Mouse (Mus musculus) CH12.LX (cell line): ENCODE results near the gene Rnf185. TPM values are rescaled to one million over a fixed set of nuclear protein-coding genes. Genes with fewer than 3 reads are reported as not detected.

Experiments
- DNase-seq: peaks from one replicate; pipeline ENCODE4 v3.0.0-alpha.2; 2013; ENCODE audit errors: extremely low read depth
- H3K27ac ChIP-seq: 2 replicates; pipeline ENCODE4 v1.5.1; 2012; ENCODE audit warnings: low read depth, mild to moderate bottlenecking, control low read depth, moderate library complexity; ENCODE audit not compliant: insufficient read depth
- H3K27me3 ChIP-seq: replicated peaks from 2 replicates; pipeline ENCODE3; 2012; ENCODE audit warnings: inconsistent platforms
- H3K36me3 ChIP-seq, 2 experiments: replicated peaks in 1 of 2; 2 replicates each; pipeline versions ENCODE3 to v1.6.1; 2012; ENCODE audit warnings: inconsistent platforms in 1 of 2, low read length in 1 of 2, mild to moderate bottlenecking in 1 of 2, mixed read lengths in 1 of 2, moderate library complexity in 1 of 2; ENCODE audit not compliant: control insufficient read depth in 1 of 2, insufficient read depth in 1 of 2
- H3K4me1 ChIP-seq, 2 experiments: 2 replicates each; pipeline ENCODE4 v1.6.1; 2012; ENCODE audit warnings: inconsistent platforms in 1 of 2, moderate library complexity in 1 of 2; ENCODE audit not compliant: insufficient read depth in 2 of 2, control insufficient read depth in 1 of 2
- H3K4me2 ChIP-seq: 2 replicates; pipeline ENCODE4 v1.6.1; 2012; ENCODE audit warnings: low read depth, mild to moderate bottlenecking, control low read depth; ENCODE audit not compliant: poor library complexity, insufficient read depth, severe bottlenecking
- H3K4me3 ChIP-seq, 3 experiments: fragments of 150-350 bp in 1 of 3; sonication (generic) in 1 of 3; replicated peaks in 1 of 3; 2 replicates each; pipeline versions ENCODE3 to v1.5.1; 2011 to 2012; ENCODE audit warnings: low read depth in 2 of 3, low read length in 2 of 3, mild to moderate bottlenecking in 2 of 3, moderate library complexity in 2 of 3, control low read depth in 1 of 3, improper control_type of control experiment in 1 of 3, inconsistent platforms in 1 of 3, mixed read lengths in 1 of 3; ENCODE audit not compliant: poor library complexity in 1 of 3
- H3K79me2 ChIP-seq: replicated peaks from 2 replicates; pipeline ENCODE4 v1.6.1; 2012; ENCODE audit warnings: mild to moderate bottlenecking, moderate library complexity; ENCODE audit not compliant: control insufficient read depth, poor library complexity, insufficient read depth, severe bottlenecking; ENCODE audit errors: extremely low read depth
- H3K9ac ChIP-seq: 2 replicates; pipeline ENCODE4 v1.6.1; 2012; ENCODE audit warnings: low read depth, mild to moderate bottlenecking, control low read depth, moderate library complexity; ENCODE audit not compliant: insufficient read depth
- H3K9me3 ChIP-seq: replicated peaks from 2 replicates; pipeline ENCODE3; 2012; ENCODE audit warnings: low read length, inconsistent platforms, mixed read lengths
- BHLHE40 ChIP-seq: IDR thresholded peaks from 2 replicates; pipeline ENCODE4 v1.6.1; 2011; ENCODE audit warnings: mild to moderate bottlenecking, low read depth, low read length, improper control_type of control experiment
- CHD1 ChIP-seq: IDR thresholded peaks from 2 replicates; pipeline ENCODE4 v1.6.1; 2012; ENCODE audit warnings: low read depth, low read length, improper control_type of control experiment, inconsistent platforms
- CTCF ChIP-seq, 2 experiments: IDR thresholded peaks in 1 of 2; conservative IDR thresholded peaks in 1 of 2; 2 replicates each; pipeline ENCODE4 v1.5.1; 2011 to 2012; ENCODE audit warnings: low read depth in 2 of 2, low read length in 2 of 2, improper control_type of control experiment in 1 of 2, inconsistent platforms in 1 of 2, mild to moderate bottlenecking in 1 of 2, moderate library complexity in 1 of 2
- EP300 ChIP-seq: IDR thresholded peaks from 2 replicates; pipeline ENCODE4 v1.6.1; 2011; ENCODE audit warnings: low read length, improper control_type of control experiment
- ETS1 ChIP-seq: conservative IDR thresholded peaks from 2 replicates; pipeline ENCODE4 v1.6.1; 2012; ENCODE audit warnings: low read depth, mild to moderate bottlenecking, inconsistent platforms, low read length, improper control_type of control experiment, moderate library complexity
- GABPA ChIP-seq: IDR thresholded peaks from 2 replicates; pipeline ENCODE4 v1.6.1; 2012; ENCODE audit warnings: low read depth, low read length, improper control_type of control experiment, inconsistent platforms; ENCODE audit not compliant: insufficient replicate concordance
- HCFC1 ChIP-seq: IDR thresholded peaks from 2 replicates; pipeline ENCODE4 v1.6.1; 2012; ENCODE audit warnings: low read depth, mild to moderate bottlenecking, inconsistent platforms, low read length, improper control_type of control experiment
- JUN ChIP-seq: IDR thresholded peaks from 2 replicates; pipeline ENCODE4 v1.6.1; 2011; ENCODE audit warnings: low read depth, mild to moderate bottlenecking, low read length, improper control_type of control experiment, moderate library complexity; ENCODE audit not compliant: insufficient read depth
- JUND ChIP-seq: conservative IDR thresholded peaks from 2 replicates; pipeline ENCODE4 v1.6.1; 2011; ENCODE audit warnings: low read depth, low read length, improper control_type of control experiment
- MAZ ChIP-seq: IDR thresholded peaks from 2 replicates; pipeline ENCODE4 v1.6.1; 2012; ENCODE audit warnings: low read depth, mild to moderate bottlenecking, inconsistent platforms, low read length, improper control_type of control experiment, moderate library complexity
- MXI1 ChIP-seq: IDR thresholded peaks from 2 replicates; pipeline ENCODE4 v1.6.1; 2011; ENCODE audit warnings: mild to moderate bottlenecking, low read depth, low read length, improper control_type of control experiment
- MYC ChIP-seq: IDR thresholded peaks from 2 replicates; pipeline ENCODE4 v1.6.1; 2011; ENCODE audit warnings: low read depth, mild to moderate bottlenecking, improper control_type of control experiment, low read length
- NRF1 ChIP-seq: IDR thresholded peaks from 2 replicates; pipeline ENCODE4 v1.6.1; 2014; ENCODE audit warnings: low read depth, mild to moderate bottlenecking, inconsistent platforms, low read length, improper control_type of control experiment, moderate library complexity
- POLR2A ChIP-seq: IDR thresholded peaks from 2 replicates; pipeline ENCODE4 v1.6.1; 2011; ENCODE audit warnings: low read depth, mild to moderate bottlenecking, improper control_type of control experiment, low read length
- RAD21 ChIP-seq: IDR thresholded peaks from 2 replicates; pipeline ENCODE4 v1.6.1; 2011; ENCODE audit warnings: low read depth, mild to moderate bottlenecking, low read length, improper control_type of control experiment, moderate library complexity
- RCOR1 ChIP-seq: conservative IDR thresholded peaks from 2 replicates; pipeline ENCODE4 v1.6.1; 2012; ENCODE audit warnings: low read depth, mild to moderate bottlenecking, inconsistent platforms, low read length, improper control_type of control experiment
- SIN3A ChIP-seq: IDR thresholded peaks from 2 replicates; pipeline ENCODE4 v1.6.1; 2012; ENCODE audit warnings: low read length, improper control_type of control experiment, inconsistent platforms
- SMC3 ChIP-seq: IDR thresholded peaks from 2 replicates; pipeline ENCODE4 v1.6.1; 2011; ENCODE audit warnings: low read depth, low read length, improper control_type of control experiment
- UBTF ChIP-seq: IDR thresholded peaks from 2 replicates; pipeline ENCODE4 v1.6.1; 2012; ENCODE audit warnings: low read depth, mild to moderate bottlenecking, inconsistent platforms, low read length, improper control_type of control experiment, moderate library complexity
- USF2 ChIP-seq: conservative IDR thresholded peaks from 2 replicates; pipeline ENCODE4 v1.6.1; 2011; ENCODE audit warnings: low read depth, low read length, improper control_type of control experiment
- dilution Hi-C: fragments of 300-500 bp; cut with MboI; formaldehyde crosslinking; loops from 2 replicates; pipeline ENCODE4 v1.14.3; 2020; ENCODE audit warnings: low sequenced_read_pairs; ENCODE audit not compliant: extremely low pct_unique_long_range_greater_than_20kb, extremely low pct_ligation_motif_present
- in situ Hi-C: fragments of 300-500 bp; cut with MboI; formaldehyde crosslinking; loops from 3 replicates; pipeline ENCODE4 v1.14.3; 2019; ENCODE audit warnings: low sequenced_read_pairs, low pct_ligation_motif_present, low pct_unique_long_range_greater_than_20kb, mixed read lengths
- polyA plus RNA-seq: library from polyadenylated mRNA; unstranded; fragments of >175 nt; gene quantifications from 2 replicates; pipeline ENCODE4 v1.2.1, GENCODE M21; 2012; ENCODE audit warnings: low read depth; ENCODE audit not compliant: insufficient read length
- total RNA-seq, 2 experiments: library from RNA; depleted of rRNA; stranded (reverse); fragments of 300-350 nt in 1 of 2; fragments of >200 nt in 1 of 2; gene quantifications; 2 replicates each; pipeline ENCODE4 v1.2.3; 2012 to 2014

Gene Rnf185
- total and polyA plus RNA-seq, 3 experiments: 15.6 to 26.7 (median 26.4) TPM

DNA sequence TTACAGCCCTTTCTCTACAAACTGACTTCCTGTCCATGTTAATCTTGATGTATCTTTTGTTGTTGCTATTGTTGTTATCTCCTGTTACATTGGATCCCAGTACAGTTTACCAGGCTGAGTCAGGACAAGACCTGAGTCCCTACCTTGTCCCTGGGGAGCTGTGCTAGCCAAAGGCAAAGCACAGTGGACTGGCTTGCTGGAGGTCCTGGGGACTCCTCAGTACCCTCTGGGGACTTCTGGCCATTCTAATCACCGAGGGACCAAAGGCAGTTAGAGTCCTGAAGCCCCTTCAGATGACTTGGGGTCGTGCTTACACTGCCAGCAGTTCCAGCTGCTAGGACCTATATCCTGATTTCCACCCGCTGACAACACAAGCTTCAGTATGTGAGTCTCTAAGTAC is 2.3 kb upstream of the Rnf185 start:
- Histone ChIP-seq H3K4me2 (no peak overlapping the region), H3K9me3 (no peaks in the 10 kb centered on the region), H3K9ac (no peak overlapping the region), H3K27me3 (no peaks in the 10 kb centered on the region), H3K27ac (no peak overlapping the region), H3K4me1 (peaks cover 3 to 27% of the 10 kb centered on the region in 2 experiments), H3K79me2 (peaks cover 22% of the 10 kb centered on the region), H3K36me3 (peaks cover 0 to 27% of the 10 kb centered on the region in 2 experiments), H3K4me3 (no peak overlapping the region)
- TF ChIP-seq UBTF (no peak), USF2 (no peak), RCOR1 (no peak), JUND (no peak), SIN3A (no peak), NRF1 (no peak), MXI1 (no peak), HCFC1 (no peak), CTCF (conservative IDR thresholded peaks at IDR 0.05 in 1 of 2, IDR thresholded peaks at IDR 0.05 in 1 of 2; ENCODE audit: low read depth in 2 of 2, low read length in 2 of 2) (no peak), BHLHE40 (no peak), GABPA (no peak), ETS1 (no peak), CHD1 (no peak), JUN (no peak), MAZ (no peak), SMC3 (no peak)
- in situ Hi-C loops: no loop called here
- DNase-seq: no peak
- dilution Hi-C loops: no loop called here

DNA sequence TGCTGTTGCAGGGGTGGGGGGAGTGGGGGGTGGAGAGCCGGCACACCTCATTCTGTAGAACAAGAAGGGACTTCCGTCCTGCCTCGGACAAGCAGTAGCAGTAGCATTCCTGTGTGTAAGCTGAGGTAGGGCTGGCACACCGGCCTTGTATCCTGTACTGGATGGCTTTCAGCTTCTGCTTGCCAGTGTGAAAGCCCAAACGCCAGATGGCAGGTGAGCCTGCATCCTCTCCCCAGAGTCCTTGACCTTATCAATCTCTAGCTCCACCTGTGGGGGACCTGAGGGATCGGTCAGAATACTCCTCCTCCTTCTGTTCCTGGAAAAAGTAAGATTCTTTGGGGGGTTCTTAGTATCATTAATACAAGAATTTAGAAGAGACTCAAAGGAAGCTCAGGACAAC is 1.3 kb upstream of the Rnf185 start:
- peak; percentile 63 for DNase-seq
- Histone ChIP-seq H3K9me3 (no peaks in the 10 kb centered on the region), H3K4me2 (peak overlapping the region; percentile 43; the same call in 1 of the 2 replicates), H3K27me3 (no peaks in the 10 kb centered on the region), H3K79me2 (peaks cover 30% of the 10 kb centered on the region), H3K27ac (no peak overlapping the region), H3K4me3 (peak overlapping the region in 2 of 3 experiments; percentile 27 to 66)
- in situ Hi-C loops: no loop called here
- TF ChIP-seq RAD21 (peak; percentile 56), EP300 (no peak), MAZ (0 out of 2 replicates have a peak, but pooled peaks have one; percentile 20), MYC (no peak), CTCF (conservative IDR thresholded peaks at IDR 0.05 in 1 of 2, IDR thresholded peaks at IDR 0.05 in 1 of 2; ENCODE audit: low read depth in 2 of 2, low read length in 2 of 2) (peak; percentile 10 to 87; a peak in 2 of 4 replicates), SMC3 (peak; percentile 64), POLR2A (peak; percentile 21; the same call in 1 of the 2 replicates), SIN3A (no peak)
- TF ChIP-seq, all 38 proteins: peak for 5
- Histone ChIP-seq H3K36me3 (peaks cover 0 to 33% of the 10 kb centered on the region in 2 experiments), H3K4me1 (peaks cover 3 to 27% of the 10 kb centered on the region in 2 experiments), H3K9ac (no peak overlapping the region; the same call in 1 of the 2 replicates)
- dilution Hi-C loops: no loop called here
